Mouse (Mus musculus) cerebellum, adult 18-20 months (tissue): ENCODE measurements around the gene Yju2.

Source experiments
- DNase-seq, 2 experiments: peaks; one replicate each; pipeline ENCODE4 v3.0.0; 2021

The Yju2 gene

GRCm38 (mm10) chr17:55960791-55961190, 1.9 kb downstream of the Yju2 start:
- DNase-seq: peak in 1 of 2 experiments; percentile 29

- no peak for DNase-seq
These were observed 2.7 kb downstream of the Yju2 start for GRCm38 (mm10) chr17:55961631-55962030.

DNA sequence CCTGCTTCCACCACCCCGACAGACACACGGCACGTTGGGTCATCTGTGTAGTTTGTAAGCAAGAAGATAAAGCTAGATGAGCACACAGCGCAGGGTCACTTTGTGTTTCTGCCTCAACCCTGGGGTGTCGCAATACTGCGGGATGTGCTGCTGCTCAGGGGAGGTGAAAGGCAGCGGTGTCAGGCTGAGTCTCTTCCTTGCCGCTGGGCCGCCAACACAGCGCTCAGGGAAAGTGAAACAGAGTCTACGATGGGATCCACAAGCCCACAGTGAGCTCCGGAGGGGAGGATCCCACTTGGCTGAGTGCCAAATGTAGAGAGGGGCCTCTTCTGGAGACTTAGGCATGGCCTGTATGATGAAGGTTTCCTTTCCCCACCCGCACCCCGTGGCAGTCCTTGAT, 4.3 kb downstream of the Yju2 start:
- DNase-seq: peak in 1 of 2 experiments; percentile 10

DNA sequence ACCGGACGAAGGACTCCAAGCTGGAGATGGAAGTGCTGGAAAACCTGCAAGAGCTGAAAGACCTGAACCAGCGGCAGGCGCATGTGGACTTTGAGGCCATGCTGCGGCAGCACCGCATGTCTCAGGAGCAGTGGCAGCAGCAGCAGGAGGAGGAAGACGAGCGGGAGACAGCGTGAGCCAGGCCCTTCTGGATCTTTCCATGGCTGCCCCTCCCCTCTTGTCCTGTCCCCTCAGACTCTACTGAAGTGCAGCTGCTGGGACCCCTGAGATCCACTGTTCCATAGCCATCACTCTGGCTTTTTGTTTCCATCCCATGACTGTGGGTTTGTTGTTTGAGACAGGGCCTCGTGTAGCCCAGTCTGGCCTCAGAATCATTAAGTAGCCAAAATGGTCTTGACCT, 5.6 kb downstream of the Yju2 start:
- no peak for DNase-seq

GRCm38 (mm10) chr17:55964996-55965395, 6.1 kb downstream of the Yju2 start:
- DNase-seq: no peak

DNA sequence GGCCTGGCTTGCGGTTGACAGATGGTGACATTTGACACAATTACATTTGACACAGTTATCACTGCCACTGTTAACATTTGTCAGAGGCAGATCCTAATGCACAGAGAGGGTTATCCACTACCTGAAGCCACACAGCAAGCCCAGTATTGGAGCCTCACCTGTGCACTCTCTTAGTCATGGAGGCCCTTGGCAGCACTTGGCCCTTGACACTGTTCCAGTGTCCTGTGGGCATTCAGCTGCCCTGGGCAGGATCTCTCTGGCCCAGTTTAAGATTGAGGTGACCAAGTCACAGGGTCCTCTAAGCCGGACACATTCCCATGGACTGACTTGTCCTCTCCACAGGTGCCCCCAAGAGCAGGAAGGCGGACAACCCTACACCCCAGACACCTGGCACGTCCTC, 8.3 kb downstream of the Yju2 start:
- no peak for DNase-seq

- no peak for DNase-seq
These were observed 9.3 kb downstream of the Yju2 start for GRCm38 (mm10) chr17:55968210-55968609.

DNA sequence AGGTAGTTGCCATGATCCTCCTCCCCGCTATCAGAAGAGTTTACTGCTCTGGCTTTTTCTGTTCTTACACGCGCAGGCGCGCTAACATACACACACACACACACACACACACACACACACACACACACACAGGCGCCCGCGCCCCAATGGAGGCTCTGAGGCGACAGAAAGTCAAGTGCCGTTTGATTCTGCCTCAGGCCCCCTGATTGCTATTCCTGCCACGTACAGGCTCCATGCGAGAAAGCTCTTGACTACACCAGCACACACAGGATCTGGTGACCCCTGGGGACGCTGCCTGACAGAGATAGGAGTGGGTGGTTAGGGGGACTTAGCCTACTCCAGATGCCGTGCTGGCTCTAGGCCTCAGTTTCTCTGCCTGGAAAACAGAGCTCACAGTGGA, 10.7 kb downstream of the Yju2 start:
- DNase-seq: peak in 1 of 2 experiments; percentile 40

DNA sequence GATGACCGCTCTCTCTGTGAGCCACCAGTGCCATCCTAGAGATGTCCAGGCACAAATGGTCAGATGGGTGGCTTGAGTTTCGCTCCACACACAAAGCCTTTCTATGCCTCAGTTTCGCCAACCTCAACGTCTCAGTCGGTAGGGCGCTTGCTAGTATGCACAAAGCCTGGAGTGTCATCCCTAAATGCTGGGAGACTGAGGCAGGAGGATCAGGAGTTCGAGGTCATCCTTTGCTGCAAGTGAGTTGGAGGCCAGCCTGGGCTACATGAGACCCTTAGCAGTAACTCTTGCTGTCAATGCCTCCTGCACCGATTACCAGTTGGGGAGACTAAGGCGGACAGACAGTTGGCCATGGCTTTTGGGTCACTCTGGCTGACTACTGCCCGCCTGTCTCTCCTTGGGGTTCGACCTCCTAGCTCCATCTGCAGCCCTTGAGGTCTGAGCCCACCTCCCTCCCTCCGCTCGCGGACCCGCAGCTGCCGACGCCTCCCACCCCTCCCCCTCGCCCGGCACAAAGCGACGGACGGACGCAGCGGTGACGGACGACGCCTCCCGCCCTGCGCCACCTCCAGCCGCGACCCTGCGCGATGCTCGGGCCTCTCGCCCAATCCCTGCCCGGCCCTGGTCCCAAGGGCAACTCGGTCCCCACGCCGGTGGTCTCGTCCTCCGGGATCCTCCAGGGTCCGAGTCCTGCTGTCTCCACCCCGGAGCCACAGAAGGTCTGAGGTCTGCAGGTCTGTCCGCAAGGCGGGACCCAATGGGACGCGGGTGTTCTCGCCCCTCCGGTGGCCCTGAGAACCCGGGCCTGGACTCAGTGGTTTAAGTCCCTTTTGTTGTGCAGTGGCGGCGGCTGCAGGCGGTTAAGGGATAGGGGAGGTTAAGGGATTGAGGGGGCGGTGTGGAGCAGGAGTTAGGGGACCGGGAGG, 11.3 kb downstream of the Yju2 start, which contains the start of gene Shd:
Shd (plus strand) TSS at position 502 of the 926 bp plus-strand sequence.
- peak; percentile 62 to 75 for DNase-seq

DNA sequence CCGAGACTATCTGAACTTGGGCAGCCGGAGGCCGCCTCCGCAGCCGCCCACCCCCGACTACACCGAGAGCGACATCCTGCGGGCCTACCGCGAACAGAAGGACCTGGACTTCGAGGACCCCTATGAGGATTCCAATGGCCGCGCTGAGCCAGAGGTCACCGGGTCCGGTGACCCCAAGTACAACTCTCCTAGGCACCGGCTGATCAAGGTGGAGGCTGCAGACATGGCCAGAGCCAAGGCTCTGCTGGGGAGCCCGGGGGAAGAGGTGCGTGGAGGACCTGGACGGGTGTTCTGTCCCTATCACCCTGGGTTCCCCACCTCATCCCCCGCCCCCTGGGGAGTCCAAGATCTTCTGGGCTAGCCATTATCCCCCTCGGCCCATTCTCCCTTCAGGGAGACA, 12.6 kb downstream of the Yju2 start:
- DNase-seq: no peak

- DNase-seq: peak; percentile 88
These were observed 17.5 kb downstream of the Yju2 start for GRCm38 (mm10) chr17:55976255-55976862.

GRCm38 (mm10) chr17:55977301-55977700, 18.4 kb downstream of the Yju2 start:
- DNase-seq: no peak

GRCm38 (mm10) chr17:55986030-55986961, 27.4 kb downstream of the Yju2 start, which contains the start of gene Fsd1:
Gene Fsd1 (plus strand): TSS chr17:55986509.
- DNase-seq: peak; percentile 86 to 90

- DNase-seq: no peak
These were observed 31.5 kb downstream of the Yju2 start for GRCm38 (mm10) chr17:55990278-55990898.

DNA sequence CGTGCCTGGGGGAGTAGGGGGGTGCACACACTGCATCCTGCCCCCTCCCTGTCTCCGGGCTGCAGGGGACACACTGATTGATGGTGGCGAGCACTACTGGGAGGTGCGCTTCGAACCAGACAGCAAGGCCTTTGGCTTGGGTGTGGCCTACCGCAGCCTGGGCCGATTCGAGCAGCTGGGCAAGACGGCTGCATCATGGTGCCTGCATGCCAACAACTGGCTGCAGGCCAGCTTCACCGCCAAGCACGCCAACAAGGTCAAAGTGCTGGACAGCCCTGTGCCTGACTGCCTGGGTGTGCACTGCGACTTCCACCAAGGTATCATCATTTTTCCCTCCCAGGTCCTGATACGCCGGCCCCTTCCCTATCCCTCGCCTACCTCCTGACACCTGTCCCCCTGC, 37.1 kb downstream of the Yju2 start:
- no peak for DNase-seq

GRCm38 (mm10) chr17:55999794-56000499, 41.0 kb downstream of the Yju2 start:
- no peak for DNase-seq

GRCm38 (mm10) chr17:56003000-56003399, 44.1 kb downstream of the Yju2 start:
- peak; percentile 56 to 65 for DNase-seq

DNA sequence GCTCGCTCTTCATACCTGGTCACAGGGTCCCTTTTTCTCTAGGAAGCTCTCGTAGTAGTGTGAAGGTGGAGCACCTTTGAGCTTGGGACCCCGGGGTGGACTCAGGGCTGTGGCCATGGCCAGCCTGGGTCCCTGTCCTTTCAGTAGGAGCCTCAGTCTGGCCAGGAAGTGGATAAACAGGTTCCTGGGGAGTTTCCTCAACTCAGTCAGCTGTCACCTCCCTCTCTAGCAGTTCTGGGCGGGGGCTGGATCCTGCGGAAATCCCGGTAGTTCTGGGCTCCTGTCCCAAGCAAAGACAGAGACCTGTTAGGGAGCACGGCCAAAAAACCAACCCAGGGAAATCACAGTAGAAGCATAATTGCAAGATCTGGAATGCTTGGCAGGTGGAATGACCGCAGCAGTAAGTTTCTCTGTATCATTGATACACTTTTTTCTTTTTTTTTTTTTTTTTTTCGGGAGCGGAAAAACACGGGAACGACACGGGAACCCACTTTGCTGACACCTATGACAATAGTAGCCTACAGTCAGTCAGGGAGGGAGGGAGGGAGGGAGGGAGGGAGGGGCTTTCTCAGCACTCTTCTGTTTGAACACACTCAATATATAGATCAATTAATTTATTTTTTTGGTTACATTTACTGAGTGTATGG, 46.6 kb downstream of the Yju2 start, which contains the start of the genes Stap2 and Mpnd:
Stap2 (minus strand) TSS at position 170 of the 647 bp plus-strand sequence.
Mpnd (plus strand) TSS at position 297 of the 647 bp plus-strand sequence.
- DNase-seq: peak; percentile 69 to 79

- DNase-seq: no peak
These were observed 48.1 kb downstream of the Yju2 start for GRCm38 (mm10) chr17:56006956-56007355.

GRCm38 (mm10) chr17:56007444-56008355, 48.8 kb downstream of the Yju2 start:
- no peak for DNase-seq
